Mouse (Mus musculus) spleen, postnatal 10 days (tissue): ENCODE data around the gene Cnot11.
A peak's percentile ranks its signal among the peaks of the same experiment; 100 is the strongest.

Experiments
- DNase-seq, 2 experiments: peaks; one replicate each; pipeline ENCODE4 v3.0.0; 2021 to 2022; ENCODE audit warnings: low spot score in 2 of 2

Gene Cnot11

DNA sequence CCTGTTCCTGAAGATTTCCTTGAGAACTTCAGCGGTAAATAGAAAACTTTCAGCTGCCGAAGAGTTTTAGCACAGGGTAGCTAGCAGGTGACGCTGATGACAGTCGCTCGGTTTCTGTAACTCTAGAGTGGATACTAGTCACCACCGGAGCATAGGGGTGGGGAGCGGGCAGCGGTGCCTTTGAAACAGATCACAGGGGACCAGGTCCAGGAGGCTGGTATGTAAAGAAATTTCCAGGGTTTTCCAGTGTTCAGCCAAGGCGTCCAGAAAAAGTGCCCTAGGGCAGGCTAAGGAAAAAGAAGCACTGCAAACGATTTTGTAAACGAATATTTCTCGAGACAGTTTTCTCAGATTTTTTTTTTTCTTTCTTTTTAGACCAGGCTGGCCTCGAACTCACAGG is at the start of gene Cnot11:
TSS of gene Cnot11 (plus strand) at position 162 of the 400 bp plus-strand sequence.
- DNase-seq: no peak

DNA sequence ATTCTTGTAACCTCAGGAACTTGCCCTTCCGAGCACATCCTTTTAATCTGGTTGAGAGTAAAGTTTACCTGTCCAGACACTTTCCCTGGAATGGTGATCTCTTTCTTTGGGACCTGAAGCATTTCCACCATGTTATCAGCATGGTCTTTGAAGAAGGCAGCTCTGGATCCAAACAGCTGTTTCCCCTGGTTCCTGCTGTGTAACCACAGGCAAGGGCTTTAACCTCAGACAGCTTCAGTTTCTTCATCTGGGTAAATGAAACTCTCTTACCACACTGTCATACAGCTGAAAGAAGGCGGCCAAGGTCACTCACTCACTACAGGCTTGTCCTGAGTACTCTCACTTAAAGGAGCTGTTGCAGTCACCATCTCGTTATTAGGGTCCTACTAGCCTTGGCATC is 47.4 kb upstream of the Cnot11 start:
- no peak for DNase-seq

DNA sequence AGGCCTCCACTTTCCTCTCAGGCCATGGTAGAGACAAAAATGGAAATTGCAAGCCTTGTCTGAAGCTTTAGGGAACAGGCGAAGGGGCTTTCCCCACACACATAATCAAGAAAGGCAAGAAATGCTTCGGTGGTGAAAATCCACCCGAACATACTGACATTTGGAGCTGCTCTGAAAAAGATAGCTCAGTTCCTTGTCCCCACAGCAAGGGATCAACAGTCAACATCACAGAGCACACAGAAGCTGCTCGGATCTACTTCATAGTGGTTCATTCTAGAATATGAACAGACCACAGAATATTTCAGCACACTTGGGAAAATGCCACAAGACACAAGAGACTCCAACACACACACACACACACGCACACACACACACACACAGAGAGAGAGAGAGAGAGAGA is 41.6 kb upstream of the Cnot11 start:
- DNase-seq: no peak

DNA sequence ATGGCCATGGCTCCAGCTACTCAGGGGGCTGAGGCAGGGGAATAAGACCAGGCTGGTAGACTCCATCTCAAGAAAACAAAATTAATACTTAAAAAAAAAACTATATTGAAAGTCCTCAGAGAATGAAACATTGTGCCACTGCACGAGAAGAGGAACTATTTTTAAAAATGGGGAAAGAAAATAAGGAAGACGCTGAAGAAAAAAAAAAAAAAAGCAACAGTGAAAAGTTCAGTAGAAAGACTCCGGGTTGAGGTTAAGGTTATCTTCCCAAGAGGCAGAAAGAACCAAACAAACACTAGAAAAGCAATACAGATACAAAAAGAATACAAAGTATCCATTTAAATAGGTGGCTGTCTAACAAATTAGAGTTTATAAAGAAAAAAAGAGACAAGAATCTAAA is 41.1 kb upstream of the Cnot11 start:
- DNase-seq: no peak

DNA sequence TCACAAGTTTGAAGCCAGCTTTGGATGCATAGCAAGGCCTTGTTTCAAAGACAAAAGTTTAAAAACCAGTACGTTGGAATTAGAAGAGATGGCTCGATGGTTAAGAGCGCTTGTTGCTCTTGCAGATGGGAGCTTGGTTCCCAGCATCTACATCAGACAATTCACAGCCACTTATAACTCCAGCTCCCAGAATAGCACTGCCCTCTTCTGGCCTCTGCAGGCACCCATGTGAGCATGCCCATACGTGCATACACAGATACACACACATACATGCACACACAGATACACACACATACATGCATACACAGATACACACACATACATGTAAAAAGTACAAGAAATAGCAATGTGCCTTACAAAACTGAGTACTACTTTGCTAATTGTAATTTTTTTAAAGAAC is 37.8 kb upstream of the Cnot11 start:
- no peak for DNase-seq

DNA sequence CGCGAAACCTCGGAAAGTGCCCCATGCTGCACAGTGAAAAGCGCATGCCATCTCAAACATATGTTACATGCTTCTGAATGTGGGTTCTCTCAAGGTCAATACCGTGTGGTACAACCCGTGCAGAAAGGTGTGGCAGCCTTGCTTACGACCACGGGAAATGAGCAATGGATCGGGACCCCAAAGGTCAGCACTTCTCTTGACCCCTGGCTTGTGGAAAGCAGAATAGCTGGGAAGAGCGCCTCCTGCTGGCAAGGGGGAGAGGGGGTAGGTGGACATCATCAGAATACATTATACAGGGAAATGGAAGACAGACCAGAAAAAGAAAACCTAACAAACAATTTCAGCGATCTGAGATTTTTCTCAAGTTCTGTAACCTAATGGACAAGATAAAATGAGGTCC is 37.0 kb upstream of the Cnot11 start:
- DNase-seq: no peak

DNA sequence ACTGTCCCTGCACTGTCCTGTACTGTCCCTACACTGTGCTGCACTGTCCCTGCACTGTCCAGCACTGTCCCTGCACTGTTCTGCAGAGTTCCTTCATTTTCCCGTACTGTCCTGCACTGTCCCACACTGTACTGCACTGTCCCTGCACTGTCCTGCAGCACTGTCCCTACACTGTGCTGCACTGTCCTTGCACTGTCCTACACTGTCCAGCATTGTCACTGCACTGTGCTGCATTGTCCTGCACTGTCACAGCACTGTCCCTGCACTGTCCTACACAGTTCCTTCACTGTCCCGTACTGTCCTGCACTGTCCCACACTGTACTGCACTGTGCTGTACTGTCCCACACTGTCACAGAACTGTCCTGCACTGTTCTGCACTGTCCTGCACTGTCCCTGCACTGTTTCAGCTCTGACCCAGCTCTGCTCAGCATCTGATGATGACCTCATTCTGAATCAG is 35.3 kb upstream of the Cnot11 start:
- DNase-seq: no peak

DNA sequence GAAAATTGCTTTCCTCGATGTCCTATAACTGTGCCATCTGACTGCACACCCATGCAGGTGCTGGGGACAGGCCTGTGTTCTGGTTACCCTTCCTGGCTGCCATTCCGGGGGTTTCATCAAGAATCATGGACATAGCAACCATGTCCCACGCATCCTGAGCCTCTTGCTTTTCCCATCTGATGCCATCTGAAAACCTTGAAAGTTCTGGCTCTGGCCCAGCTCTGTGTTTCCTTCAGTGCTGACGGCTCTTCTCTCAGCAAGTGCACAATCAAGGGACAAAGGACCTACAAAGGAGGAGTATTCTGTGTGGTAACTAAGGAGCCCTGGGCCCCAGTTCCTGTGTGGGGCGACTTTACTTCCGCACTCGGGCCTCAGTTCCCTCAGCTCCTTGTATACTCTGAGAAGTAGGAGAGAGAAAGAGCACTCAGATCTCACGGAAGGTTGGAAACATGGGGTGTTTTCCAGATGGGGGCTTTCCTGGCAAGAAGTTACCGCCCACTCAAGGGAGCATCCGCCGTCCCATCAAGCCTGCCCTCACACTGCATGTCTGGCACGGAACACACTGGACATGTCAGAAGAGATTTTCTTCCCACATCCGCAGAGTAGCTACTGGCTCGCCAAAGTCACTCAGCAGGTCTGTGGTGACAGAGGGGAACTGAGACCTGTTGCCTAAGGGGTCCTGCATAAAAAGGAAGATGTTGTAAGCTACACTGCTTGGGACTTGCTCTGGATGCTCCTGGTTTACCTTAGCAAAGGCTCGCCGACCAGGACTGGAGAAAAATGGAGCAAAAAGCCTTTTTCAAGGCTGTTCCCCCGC is 31.8 kb upstream of the Cnot11 start:
- DNase-seq: peak; percentile 21 to 30

DNA sequence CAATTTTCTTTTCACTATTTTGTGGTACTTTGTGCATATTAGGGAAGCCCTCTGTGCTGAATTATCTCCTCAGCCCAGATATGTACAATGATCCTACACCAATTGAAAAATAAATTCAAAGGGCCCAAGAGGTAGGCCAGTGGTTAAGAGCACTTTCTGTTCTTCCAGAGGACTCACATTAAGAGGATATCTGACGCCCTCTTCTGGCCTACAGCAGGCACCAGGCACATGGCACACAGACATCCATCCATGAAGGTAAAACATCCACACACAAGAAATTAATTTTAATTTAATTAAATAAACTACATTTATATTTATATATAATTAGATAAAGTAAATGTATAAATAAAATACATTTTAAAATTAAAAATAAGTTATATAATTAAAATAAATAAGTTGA is 30.5 kb upstream of the Cnot11 start:
- DNase-seq: peak in 1 of 2 experiments; percentile 30

DNA sequence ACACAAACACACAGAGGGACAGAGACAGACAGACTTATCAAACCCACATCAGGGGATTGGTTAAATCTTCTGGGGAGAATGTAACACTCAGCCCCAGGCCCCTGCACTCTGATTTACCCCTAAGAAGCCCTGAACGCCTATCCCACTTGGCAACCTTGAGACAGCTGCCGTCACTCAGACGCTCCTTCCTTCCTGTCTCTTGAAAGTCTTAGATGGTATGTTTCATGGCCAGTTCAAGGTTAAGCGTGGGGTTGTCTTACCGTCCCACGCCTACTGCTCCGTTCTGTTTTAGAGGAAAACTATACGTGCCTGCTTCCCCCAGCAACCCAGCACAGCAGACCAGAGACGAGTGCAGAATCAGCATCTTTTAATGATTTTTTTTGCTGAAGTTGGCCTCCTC is 29.2 kb upstream of the Cnot11 start:
- DNase-seq: no peak

DNA sequence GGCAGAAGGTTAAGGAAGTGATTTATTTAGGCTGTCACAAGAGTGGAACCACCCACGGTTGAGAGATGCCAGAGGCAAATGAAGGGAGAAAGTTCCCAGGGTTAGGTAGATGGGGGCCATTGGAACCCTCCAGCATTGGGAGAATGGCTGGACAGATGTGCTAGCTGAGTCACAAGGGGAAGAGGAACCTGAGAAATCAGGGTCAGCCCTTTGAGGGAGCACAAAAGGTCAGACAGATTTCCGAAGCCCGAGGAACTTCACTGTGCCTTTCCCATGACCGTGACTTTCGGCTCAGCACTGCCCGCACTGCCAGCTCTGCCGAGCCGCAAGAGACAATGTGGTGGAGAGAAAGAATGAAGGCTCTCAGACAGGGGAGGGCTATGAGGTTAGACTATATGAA is 23.0 kb upstream of the Cnot11 start:
- DNase-seq: no peak

DNA sequence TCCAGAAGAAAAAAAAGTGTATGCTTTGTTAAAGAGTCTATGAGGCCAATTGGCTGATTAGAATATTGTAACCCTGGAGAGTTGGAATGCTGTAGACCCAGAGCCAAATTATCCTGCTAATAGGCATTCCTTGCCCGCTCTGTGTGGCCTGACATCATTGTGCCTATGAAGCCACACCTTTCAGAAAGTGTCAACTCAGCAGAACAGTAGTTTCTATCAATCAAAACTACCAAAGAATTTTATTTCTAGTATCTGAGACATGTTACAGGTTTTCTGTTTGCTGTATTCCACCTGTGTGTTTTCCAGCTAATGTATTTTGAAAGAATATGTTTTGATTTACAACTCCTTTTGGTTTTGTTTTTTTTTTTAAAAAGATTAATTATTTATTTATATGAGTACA is 22.6 kb upstream of the Cnot11 start:
- DNase-seq: no peak

DNA sequence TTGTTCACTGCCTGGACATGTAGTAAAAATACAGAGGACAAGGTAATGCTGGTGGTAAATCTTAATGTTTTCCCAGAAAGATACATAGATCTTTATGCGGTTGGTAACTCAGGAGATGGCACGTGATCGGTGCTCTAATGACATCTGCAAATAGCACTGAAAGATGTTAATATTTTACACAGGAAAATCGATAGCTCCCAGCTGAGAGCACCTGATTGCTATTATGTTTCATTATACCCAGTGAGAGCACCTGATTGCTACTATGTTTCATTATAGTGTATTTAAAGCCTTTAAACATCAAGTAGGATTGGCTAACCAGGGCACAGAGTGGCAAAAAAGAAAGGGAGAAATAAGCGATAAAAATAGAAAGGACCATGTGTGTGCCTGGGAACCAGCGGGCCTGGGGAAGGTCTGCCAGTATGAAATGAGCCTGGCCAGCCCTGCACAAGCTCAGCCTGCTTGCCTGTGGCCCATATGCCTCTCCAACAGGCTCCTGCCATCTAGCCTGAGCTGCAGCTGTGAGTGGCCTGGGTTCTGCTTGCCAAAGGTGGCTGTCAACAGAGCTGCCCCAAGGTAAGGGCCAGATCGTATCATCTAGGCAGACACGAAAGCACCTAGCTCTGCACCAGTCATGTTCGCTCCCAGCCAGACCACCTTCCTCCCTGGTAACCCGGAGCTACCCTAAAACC is 19.3 kb upstream of the Cnot11 start:
- DNase-seq: no peak

DNA sequence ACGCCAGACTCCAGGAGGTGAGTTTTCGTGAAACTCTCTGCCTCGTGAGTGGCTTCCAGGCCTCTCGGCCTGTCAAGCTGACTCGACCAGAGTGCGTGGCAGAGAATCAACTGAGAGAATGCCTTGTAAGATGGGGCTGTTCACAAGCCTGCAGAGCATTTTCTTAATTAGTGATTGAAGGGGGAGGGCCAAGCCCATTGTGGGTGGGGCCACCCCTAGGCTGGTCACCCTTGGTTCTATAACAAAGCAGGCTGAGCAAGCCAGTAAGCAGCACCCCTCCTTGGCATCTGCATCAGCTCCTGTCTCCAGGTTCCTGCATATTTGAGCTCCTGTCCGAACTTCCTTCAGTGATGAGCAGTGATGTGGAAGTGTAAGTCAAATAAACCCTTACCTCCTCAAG is 13.5 kb upstream of the Cnot11 start:
- DNase-seq: no peak

DNA sequence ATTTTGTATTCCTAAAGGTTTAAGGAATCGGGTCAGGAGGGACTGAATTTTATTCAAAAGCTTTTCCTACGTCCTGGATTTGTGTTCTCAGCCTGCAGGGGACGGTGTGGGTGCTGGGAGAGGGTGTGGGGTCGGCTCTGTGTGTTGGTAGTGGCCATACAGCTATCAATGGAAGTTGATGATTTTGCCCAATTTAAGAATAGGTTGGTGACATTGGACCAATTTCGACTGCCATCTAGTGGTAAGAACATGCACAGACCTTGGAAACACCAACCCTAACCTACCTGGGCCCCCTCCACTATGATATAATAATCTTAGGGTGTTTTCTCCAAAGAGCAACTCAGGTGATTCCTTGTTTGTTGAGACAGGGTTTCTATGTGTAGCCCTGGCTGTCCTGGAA is 12.3 kb upstream of the Cnot11 start:
- DNase-seq: peak in 1 of 2 experiments; percentile 30

DNA sequence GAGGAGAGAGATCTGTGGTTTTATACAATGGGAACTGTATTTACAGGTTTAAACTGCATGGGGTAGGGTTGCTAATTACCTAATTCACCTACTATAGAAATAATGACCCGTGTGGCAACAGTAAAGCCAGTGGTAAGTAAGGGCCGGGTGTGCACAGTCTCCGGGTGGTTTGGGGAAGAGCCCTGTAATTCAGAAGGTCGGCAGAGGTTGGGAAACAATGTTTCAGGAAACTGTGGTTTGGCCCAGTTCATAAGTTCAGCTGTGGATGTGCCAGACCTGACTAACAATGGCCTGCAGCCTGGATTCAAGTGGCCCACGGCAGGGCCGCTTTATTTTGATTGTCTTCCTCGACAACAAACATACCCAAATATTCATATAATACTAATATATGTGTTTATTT is 9.0 kb upstream of the Cnot11 start:
- no peak for DNase-seq

DNA sequence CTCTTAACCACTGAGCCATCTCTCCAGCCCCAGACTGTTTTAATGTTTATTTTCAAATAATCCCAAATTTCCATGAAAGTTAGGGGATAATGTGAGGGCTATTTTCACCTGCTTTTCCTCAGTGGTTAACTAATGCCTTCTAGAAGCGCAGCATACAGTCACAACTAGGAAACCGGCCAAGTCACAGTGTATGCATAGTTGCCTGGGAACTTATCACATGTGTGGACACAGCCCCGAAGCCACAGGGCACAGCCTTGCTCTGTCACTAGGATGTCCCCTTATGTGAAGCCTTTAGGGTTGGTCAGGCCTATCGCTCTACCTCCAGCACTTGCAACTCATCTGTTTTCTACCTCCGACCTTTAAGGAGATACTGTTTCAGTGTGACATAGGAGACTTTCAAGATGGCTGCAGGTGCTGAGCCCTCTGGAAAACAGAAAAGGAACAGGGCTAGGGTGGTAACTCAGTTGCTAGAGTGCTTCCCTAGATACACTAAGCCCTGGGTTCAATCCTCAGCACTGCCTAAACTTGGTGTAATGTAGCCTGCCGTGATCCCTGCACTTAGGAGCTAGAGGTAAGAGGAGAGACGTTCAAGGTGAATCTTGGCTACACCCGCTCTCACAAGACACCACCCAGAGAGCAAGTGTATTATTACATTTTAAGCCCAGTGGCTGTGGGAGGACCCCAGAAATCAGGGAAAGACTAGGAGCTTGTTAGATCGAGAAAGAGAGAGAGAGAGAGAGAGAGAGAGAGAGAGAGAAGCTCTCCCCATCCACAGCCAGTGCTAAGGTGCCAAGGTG is 8.2 kb upstream of the Cnot11 start:
- no peak for DNase-seq

DNA sequence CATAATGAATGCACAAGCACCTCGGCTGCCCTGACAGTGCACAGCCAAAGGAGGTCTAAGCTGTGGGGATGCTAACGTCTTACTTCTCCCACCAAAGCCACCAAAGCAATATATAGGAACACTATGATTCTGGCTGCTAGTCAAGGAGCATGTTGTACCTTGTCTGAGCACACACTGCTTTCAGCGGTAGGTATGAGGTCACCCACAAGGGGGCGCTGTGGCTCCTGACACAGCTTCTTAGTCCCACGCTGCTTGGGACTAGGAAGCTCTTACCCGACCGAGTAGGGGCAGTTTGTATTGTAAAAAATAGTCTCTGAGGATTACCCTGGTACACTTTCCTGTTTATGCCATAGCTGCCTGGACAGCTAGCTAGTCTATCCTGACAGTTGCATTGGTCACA is 7.4 kb upstream of the Cnot11 start:
- DNase-seq: peak; percentile 72 to 91

DNA sequence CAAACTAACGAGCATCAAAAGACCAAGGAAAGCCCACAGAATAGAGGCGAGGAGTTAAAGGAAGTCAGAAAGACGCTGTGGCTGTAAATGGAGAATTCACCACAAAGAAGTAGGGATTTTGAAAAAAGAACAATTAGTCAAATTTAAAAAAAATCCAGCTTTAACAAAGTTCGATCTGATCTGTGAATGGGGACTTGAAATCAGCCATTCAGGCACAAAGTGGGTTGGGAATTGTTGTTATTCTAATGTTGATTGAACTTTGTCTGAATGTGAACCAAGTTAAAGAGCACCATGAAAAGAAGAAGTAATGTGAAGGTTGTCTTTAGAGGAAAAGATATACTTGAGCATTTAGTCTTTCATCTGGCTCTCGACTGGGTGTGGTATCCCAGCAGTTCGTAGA is 6.5 kb upstream of the Cnot11 start:
- DNase-seq: no peak

DNA sequence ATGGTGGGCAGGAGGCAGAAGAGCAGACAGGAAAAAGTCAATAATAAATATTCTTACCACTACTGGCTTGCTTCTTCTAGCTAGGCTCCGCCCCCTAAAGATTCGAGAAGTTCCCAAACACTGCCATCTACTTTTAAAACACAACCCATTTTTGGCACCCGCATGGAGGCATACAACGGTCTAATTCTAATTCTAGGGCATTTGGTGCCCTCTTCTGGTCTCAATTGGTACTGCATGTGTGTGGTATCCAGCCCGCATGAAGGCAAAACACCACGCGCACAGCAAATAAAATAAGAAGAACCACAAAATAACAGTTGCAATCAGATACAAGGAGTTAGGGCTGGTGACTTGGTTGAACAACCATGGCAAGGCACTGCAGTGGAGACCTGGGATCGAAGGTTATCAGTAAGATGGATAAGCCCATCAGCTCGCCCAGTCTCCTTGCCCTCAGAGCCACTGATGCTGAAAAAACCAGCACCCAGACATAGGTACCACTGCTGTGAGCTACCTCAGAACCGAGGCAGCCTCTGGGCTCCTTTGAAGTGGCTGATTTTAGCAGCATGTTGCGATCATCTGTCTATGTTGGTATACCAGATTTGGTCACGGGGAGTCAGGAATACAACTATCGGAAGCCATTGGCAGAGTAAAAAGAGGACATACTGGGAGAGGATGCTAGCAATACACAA is 4.4 kb upstream of the Cnot11 start:
- DNase-seq: peak; percentile 70 to 86

DNA sequence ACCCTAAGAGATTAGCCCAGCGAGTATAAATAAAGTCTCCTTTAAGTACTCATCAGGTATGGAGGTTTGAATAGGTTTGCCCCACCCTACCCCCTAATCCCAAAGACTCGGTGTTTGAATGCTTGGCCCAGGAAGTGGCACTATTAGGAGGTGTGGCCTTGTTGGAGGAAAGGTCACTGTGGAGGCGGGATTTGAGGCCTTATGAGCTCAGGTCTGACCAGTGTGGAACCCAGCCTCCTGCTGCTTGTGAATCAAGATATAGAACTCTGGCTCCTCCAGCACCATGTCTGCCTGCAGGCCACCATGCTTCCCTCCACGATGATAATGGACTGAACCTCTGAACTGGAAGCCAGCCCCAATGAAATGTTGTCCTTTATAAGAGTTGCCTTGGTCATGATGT is 3.8 kb upstream of the Cnot11 start:
- no peak for DNase-seq

DNA sequence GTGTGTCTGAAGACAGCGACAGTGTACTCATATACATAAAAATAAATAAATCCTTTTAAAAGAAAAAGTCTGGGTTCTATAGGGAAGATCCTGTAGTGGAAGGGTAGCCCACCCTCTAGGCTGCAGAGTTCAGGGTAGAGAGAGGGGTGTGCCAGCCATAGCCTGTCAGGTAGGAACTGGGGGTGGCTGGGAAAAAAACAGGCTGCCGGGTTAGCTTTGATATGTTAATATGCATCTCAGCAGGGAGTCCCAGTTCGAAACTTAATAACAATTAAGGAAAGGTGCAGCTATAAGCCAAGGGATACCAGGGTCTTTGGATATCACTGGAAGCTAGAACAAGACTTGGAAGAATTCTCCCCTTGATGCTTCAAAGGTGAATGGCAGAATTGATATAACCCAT is 875 bp upstream of the Cnot11 start:
- DNase-seq: no peak
